Mouse (Mus musculus): Measurements from ENCODE around the gene Apip.

GRCm38 (mm10) chr2:103089521-103089920, 16.0 kb downstream of the Apip start:
- TF ChIP-seq ZNF384 (IDR thresholded peaks at IDR 0.05; ENCODE audit: low read depth, low read length), result no peak
- no peak for TF ChIP-seq POLR2A (IDR thresholded peaks at IDR 0.05; ENCODE audit: low read depth, low read length)
- TF ChIP-seq BHLHE40 (IDR thresholded peaks at IDR 0.05; ENCODE audit: low read depth, low read length), result no peak
- no peak for TF ChIP-seq HCFC1 (IDR thresholded peaks at IDR 0.05; ENCODE audit: low read depth, low read length)
- no peak for TF ChIP-seq NELFE (IDR thresholded peaks at IDR 0.05; ENCODE audit: low read depth, low read length)
- TF ChIP-seq KAT2A (IDR thresholded peaks at IDR 0.05; ENCODE audit: insufficient replicate concordance, low read length), result no peak
- TF ChIP-seq TCF12 (IDR thresholded peaks at IDR 0.05; ENCODE audit: low read depth, low read length), result no peak
- TF ChIP-seq CTCF (conservative IDR thresholded peaks at IDR 0.05 in 1 of 2, IDR thresholded peaks at IDR 0.05 in 1 of 2; ENCODE audit: low read depth in 2 of 2, low read length in 2 of 2), result no peak
- TF ChIP-seq PAX5 (IDR thresholded peaks at IDR 0.05; ENCODE audit: low read length), result no peak
- TF ChIP-seq ZKSCAN1 (IDR thresholded peaks at IDR 0.05; ENCODE audit: borderline replicate concordance, low read depth, low read length), result no peak
- no peak for TF ChIP-seq EP300 (IDR thresholded peaks at IDR 0.05; ENCODE audit: low read length)
- no peak for TF ChIP-seq USF1 (IDR thresholded peaks at IDR 0.05; ENCODE audit: low read depth, low read length)
- TF ChIP-seq MAX (IDR thresholded peaks at IDR 0.05; ENCODE audit: low read length), result no peak

Measured in CH12.LX (cell line).